Mouse (Mus musculus) lung, adult 2 months (tissue): ENCODE measurements around the gene Cst12. TPM values are rescaled to one million over a fixed set of nuclear protein-coding genes. Genes with fewer than 3 reads are reported as not detected.

Source experiments
- DNase-seq: peaks from one replicate; pipeline ENCODE4 v3.0.0; 2022
- H3K4me1 ChIP-seq: fragments of 200-500 bp; 2 replicates; pipeline ENCODE4 v1.6.1; 2011; ENCODE audit warnings: low read length; ENCODE audit not compliant: control insufficient read depth, insufficient read depth
- H3K4me3 ChIP-seq: fragments of 200-500 bp; replicated peaks from 2 replicates; pipeline ENCODE3; 2011; ENCODE audit warnings: low read depth, mild to moderate bottlenecking, control low read depth, low read length; ENCODE audit errors: extremely low read depth
- CTCF ChIP-seq: fragments of 200-500 bp; IDR thresholded peaks from 2 replicates; pipeline ENCODE4 v1.5.1; 2011; ENCODE audit warnings: mild to moderate bottlenecking, low read length, control low read depth; ENCODE audit not compliant: insufficient read depth
- POLR2A ChIP-seq: fragments of 200-500 bp; IDR thresholded peaks from 2 replicates; pipeline ENCODE4 v1.6.1; 2011; ENCODE audit warnings: low read depth, mild to moderate bottlenecking, control low read depth, low read length, borderline replicate concordance; ENCODE audit errors: extremely low read depth
- WGBS: fragments of 180-500 bp; shearing (Covaris S2); methylation state at CpG from one replicate; pipeline ENCODE4 v1.1.7; 2018; 5-methylcytosine and 5-hydroxymethylcytosine counted together
- polyA plus RNA-seq: library from polyadenylated mRNA; depleted of rRNA; stranded (reverse); fragments of >200 nt; gene quantifications from 2 replicates; pipeline ENCODE4 v1.2.3, GENCODE M21; 2012; rRNA removed

The Cst12 gene
- polyA plus RNA-seq, 1 experiment = not detected

GRCm38 (mm10) chr2:148798485-148798884, 9.3 kb downstream of the Cst12 start, which contains the start of gene Cst8:
Gene Cst8, plus strand, starts transcription at chr2:148798785.
- WGBS = 72% methylated on average over 1 of the region's 1 CpGs
- no peak for TF ChIP-seq POLR2A
- TF ChIP-seq CTCF = no peak
- peaks cover 4% of the 10 kb centered on the region for H3K4me1 ChIP-seq
- no peak for DNase-seq
- H3K4me3 ChIP-seq = no peak within 1 kb of the TSS

GRCm38 (mm10) chr2:148801491-148801921, 12.3 kb downstream of the Cst12 start:
- no peak for DNase-seq
- Histone ChIP-seq H3K4me3 (no peak overlapping the region), H3K4me1 (peaks cover 4% of the 10 kb centered on the region)
- no peak for TF ChIP-seq CTCF
- TF ChIP-seq POLR2A = no peak
- 29% methylated on average over 3 of the region's 3 CpGs for WGBS

DNA sequence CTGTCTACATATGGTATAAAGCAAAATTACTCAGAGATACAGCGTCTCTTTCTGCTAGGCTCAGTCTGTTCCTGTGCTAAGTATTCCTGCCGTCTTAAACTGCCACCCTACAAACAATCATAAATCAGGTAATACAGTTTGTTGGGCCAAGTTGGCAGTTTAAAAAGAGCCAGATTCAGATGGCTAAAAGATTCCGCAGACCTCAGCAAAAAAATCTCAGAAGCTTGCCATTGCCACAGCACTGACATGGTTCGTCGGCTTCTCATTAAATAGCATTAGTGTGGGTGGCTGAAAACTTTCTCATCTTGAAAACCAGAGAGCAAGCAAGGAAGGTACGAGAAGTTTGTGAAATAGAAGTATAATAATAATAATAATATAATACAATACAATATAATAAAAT, 17.5 kb downstream of the Cst12 start:
- no peak for DNase-seq
- no peak overlapping the region for H3K4me3 ChIP-seq
- no peak for TF ChIP-seq CTCF
- TF ChIP-seq POLR2A = no peak
- 71% methylated on average over 6 of the region's 6 CpGs for WGBS
- H3K4me1 ChIP-seq = peaks cover 4% of the 10 kb centered on the region

GRCm38 (mm10) chr2:148819909-148820308, 30.7 kb downstream of the Cst12 start, which contains the start of gene Cst13:
Gene Cst13, plus strand, starts transcription at chr2:148820081.
- no peak for TF ChIP-seq POLR2A
- no peak for TF ChIP-seq CTCF
- Histone ChIP-seq H3K4me3 (no peak within 1 kb of the TSS), H3K4me1 (no peaks in the 10 kb centered on the region)
- DNase-seq = no peak

DNA sequence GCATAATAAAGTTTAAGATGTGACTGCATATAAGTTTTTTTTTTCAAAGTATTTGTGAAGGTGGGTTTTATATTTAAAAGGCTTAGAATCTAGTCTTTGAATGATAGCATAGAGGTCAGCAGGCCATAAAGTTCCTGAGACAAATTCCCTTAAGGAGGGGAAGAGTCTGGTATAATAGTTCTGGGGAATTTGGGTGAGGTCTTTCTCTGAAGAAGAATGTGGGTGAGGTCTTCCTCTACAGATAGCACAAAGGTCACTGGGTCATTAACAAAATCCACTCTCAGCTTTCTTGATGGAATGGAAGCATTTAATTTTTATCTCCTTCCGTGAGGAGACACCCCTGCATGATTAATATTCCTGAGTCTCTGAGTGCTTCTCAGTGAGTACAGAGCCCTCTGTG, 36.8 kb downstream of the Cst12 start:
- no peak for DNase-seq
- H3K4me3 ChIP-seq = no peak overlapping the region
- no peak for TF ChIP-seq CTCF
- no peak for TF ChIP-seq POLR2A
- no peaks in the 10 kb centered on the region for H3K4me1 ChIP-seq
- 39% methylated on average over 1 of the region's 1 CpGs for WGBS

GRCm38 (mm10) chr2:148834912-148835311, 45.8 kb downstream of the Cst12 start, which contains the start of gene Cst9:
Gene Cst9, plus strand, starts transcription at chr2:148835147.
- Histone ChIP-seq H3K4me3 (no peak within 1 kb of the TSS), H3K4me1 (no peaks in the 10 kb centered on the region; the same call in none of the 2 replicates)
- 55% methylated on average over 4 of the region's 4 CpGs for WGBS
- DNase-seq = no peak
- TF ChIP-seq POLR2A (no peak), CTCF (no peak)

DNA sequence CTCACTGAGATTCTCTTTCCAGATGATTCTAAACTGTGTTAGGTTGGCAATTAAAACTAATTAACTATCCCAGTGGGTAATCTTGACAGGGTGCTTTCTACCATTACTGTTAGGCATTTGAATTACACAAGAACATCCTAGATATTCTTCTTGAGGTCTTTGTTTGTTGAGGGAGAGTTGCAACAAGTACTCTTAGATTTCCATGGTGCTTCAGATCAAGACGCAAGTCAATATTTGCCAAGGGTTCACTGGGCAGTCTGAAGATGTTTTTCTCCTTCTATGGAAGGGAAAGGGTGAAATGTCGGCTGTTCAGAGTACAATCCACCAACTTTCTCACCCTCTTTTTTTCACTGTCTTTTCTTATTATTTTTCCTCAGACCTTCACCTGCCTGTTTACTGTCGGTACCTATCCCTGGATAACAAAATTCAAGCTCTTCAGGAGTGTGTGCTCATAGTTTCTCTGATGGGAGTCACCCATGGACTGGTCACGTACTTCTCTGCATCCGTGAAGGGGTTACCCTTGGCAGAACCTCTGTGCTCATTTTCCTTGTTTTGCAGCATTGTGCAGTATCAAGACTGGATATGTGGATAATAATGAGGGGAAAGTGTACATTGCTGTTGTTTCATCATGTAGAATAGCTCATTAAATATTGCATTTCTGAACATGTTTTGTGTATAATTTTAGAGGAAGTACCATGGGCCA, 49.1 kb downstream of the Cst12 start:
- whole genome bisulfite sequencing = 59% methylated on average over 5 of the region's 5 CpGs
- TF ChIP-seq CTCF (no peak), POLR2A (no peak)
- H3K4me1 ChIP-seq = no peaks in the 10 kb centered on the region; the same call in none of the 2 replicates
- H3K4me3 ChIP-seq = no peak overlapping the region
- no peak for DNase-seq

DNA sequence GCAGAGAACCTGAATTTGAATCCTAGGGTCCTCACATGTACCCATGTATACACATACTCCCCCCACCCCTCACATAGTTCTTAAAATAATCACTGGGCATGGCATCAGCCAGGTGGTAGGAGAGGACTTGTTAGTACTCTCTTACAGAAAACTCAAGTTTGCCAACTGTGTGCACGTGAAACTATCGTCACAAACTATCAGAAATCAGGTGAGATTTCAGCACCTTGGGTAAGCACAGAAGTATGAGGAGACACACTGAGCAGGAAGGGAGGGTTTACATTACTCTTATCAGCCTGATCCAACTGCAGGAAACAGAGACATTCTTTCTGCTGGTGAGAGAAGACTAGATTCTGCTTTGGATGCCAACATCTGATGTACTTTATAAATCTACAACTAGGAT, 50.1 kb downstream of the Cst12 start:
- H3K4me3 ChIP-seq = no peak overlapping the region
- DNase-seq = no peak
- TF ChIP-seq CTCF = no peak
- TF ChIP-seq POLR2A = no peak
- 32% methylated on average over 2 of the region's 2 CpGs for WGBS
- no peaks in the 10 kb centered on the region; the same call in none of the 2 replicates for H3K4me1 ChIP-seq

Other genes starting within 250 kb of the Cst12 start
- gene Nxt1, start 116.8 kb upstream of the Cst12 start, polyA plus RNA-seq = 15.6 and 19.6 TPM in 2 replicates
- 10.3 and 10.7 TPM in 2 replicates for gene Gzf1, start 108.3 kb upstream of the Cst12 start, polyA plus RNA-seq
- 0.69 and 1.1 TPM in 2 replicates for gene Napb, start 56.9 kb upstream of the Cst12 start, polyA plus RNA-seq
- gene Cstl1, start 39.0 kb upstream of the Cst12 start, polyA plus RNA-seq = not detected in 2 replicates
- not detected in 2 replicates for gene Cst11, start 17.9 kb upstream of the Cst12 start, polyA plus RNA-seq
- gene 8030411F24Rik, start 7.4 kb upstream of the Cst12 start, polyA plus RNA-seq = not detected in 2 replicates
- 3.3 and 4.6 TPM in 2 replicates for gene Cst8, start 9.4 kb downstream of the Cst12 start, polyA plus RNA-seq
- gene Cst13, start 30.7 kb downstream of the Cst12 start, polyA plus RNA-seq = not detected in 2 replicates
- 0.20 TPM in 1 of 2 replicates, not detected in the other for gene Cst9, start 45.8 kb downstream of the Cst12 start, polyA plus RNA-seq
- gene 9230104L09Rik, start 75.7 kb downstream of the Cst12 start, polyA plus RNA-seq = 12.7 and 19.1 TPM in 2 replicates
- 1,892 and 2,105 TPM in 2 replicates for gene Cst3, start 86.3 kb downstream of the Cst12 start, polyA plus RNA-seq
- gene Gm1330, start 213.9 kb downstream of the Cst12 start, polyA plus RNA-seq = not detected in 2 replicates
- not detected in 2 replicates for gene Gm10750, start 227.9 kb downstream of the Cst12 start, polyA plus RNA-seq